Mouse (Mus musculus) forelimb bud, embryonic 11.5 days (tissue): ENCODE results near the gene Ptbp1.

Experiments
- DNase-seq: peaks from one replicate; pipeline ENCODE4 v3.0.0-alpha.2; 2012; ENCODE audit warnings: low read depth, low spot score

The Ptbp1 gene

DNA sequence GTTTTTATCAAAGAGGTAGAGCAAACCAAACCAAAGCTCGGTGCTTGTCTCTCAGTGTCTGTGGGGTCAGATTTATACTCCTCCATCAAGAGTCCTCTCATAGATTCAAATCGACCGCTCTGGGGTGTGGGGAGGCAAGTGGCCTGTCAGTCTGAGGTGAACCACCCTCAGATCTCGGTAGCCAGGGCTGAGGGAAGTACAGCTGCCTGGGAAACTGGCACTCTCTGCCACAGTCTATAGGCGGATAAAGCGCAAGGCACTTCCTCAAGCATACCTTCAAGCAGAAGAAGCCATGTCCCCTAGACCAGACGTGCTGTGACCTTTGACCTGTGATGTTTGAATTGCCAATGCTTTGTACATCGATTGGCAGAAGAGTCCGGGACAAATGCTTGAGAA is 21.4 kb upstream of the Ptbp1 start:
- DNase-seq: no peak

GRCm38 (mm10) chr10:79834769-79835398 is 19.3 kb upstream of the Ptbp1 start:
- DNase-seq: peak; percentile 82

- DNase-seq: no peak
These were observed 17.3 kb upstream of the Ptbp1 start for GRCm38 (mm10) chr10:79836918-79837317.

GRCm38 (mm10) chr10:79838151-79838550 is 16.1 kb upstream of the Ptbp1 start:
- DNase-seq: no peak

GRCm38 (mm10) chr10:79840091-79840490 is 14.1 kb upstream of the Ptbp1 start:
- DNase-seq: no peak

DNA sequence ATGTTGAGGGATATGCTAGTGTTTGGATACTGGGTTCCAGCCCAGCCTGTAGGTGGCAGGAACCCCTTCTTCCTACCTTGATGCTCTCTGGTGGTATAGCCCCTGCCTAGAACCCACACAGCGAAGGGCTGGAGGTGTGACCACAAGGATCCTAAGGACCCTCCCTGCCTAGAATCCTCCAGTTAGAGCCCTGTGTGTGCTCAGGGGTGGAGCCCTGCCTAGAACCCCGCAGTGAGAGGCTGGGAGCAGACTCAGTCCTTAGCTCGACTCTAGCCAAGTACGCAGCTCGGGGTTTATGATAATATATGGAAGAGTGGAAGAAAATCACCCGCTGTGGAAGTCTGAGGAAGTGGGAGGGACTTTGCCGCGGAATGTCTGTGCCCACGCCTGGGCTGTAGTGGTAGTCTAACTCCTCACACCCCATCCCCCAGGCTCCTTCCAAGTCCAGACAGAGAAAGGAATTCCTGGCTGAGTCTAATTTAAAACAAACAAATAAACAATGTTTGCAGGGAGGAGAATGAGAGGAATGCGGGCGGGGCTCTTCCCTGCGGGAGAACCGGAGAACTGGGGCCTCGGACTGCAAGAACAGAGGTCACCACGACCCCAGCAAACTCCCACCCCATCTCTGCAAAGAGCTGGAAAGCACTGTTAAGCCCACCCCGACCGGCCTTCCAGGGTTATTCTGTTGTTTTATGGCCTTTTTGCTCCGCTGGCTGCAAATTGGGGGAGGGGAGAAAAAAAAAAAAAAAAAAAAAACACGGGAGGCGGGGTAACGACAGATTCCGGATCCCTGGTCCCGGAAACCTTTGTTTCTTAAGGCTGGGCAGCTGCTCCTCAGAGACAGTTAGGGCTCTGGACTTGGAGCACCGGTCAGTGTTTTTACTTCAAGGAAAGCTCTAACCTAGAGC is 13.3 kb upstream of the Ptbp1 start:
- DNase-seq: peak; percentile 80

GRCm38 (mm10) chr10:79842322-79842721 is 11.9 kb upstream of the Ptbp1 start:
- no peak for DNase-seq

DNA sequence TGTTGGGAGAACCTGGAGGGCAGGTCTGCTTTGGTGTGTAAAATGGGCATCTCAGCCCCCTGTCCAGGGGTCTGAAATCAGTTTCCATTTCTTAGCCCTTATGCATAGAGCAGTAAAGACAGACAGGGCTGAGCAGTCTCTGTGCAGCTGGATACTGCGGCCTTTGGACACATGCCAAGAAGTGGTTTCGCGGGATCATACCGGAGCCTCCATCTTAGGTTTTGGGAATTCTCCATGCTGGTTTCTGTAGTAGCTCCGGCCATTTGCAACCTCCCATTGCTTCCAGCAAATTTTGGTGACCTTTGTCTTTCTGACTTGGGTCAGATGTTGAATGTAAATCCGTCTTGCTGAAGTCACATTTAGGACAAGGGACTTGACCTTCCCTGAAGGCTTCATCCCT is 10.8 kb upstream of the Ptbp1 start:
- DNase-seq: no peak

DNA sequence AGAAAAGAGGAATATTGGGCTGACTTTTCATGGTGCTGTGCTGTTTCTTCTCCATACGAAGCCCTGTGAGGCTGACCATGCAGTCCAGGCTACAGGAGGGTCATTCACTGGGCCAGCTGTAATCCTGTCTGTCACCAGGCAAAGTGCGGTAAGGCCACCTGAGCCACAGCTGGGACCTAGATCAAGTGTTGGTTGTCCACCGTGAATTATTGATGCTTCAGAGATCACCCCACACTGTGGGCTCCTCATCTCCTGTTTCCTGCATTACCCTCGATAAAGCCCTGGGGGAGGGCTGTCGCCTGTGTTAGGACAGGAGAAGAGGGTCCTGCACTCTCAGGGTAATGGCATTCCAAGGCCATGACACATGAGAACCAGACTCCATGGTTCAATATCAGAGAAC is 7.7 kb upstream of the Ptbp1 start:
- no peak for DNase-seq

DNA sequence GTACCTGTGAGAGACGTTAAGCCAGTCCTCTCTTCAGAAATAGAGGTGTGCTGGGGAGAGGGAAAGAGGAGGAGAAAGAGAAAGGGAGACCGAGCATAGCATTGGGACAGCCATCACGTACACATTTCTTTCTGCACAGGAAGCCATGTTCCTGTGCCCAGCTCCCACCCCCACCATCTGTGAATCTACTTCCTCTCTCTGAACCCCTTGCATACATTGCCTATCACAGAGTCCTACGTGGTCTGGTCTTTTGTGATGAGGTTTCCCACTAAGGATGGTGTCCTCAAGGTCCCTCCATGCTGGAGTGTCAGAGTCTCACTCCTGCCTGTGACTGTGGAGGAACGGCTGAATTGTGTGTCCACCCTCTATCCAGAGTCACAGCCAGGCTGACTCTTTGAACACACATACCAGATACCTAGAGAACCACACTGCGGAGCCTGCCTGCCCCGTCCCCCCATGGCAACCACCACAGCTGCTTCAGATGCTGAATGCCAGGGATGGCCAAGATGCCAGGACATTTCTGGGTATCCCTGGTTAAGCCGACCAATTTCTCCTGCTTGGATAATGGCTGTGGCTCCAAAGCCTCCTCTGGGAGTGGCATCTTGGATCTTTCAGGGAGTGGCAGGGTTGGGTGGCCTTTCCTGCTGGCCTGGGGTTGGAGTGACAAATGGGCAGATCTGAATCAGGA is 4.1 kb upstream of the Ptbp1 start:
- DNase-seq: no peak

GRCm38 (mm10) chr10:79851653-79852052 is 2.6 kb upstream of the Ptbp1 start:
- DNase-seq: no peak

DNA sequence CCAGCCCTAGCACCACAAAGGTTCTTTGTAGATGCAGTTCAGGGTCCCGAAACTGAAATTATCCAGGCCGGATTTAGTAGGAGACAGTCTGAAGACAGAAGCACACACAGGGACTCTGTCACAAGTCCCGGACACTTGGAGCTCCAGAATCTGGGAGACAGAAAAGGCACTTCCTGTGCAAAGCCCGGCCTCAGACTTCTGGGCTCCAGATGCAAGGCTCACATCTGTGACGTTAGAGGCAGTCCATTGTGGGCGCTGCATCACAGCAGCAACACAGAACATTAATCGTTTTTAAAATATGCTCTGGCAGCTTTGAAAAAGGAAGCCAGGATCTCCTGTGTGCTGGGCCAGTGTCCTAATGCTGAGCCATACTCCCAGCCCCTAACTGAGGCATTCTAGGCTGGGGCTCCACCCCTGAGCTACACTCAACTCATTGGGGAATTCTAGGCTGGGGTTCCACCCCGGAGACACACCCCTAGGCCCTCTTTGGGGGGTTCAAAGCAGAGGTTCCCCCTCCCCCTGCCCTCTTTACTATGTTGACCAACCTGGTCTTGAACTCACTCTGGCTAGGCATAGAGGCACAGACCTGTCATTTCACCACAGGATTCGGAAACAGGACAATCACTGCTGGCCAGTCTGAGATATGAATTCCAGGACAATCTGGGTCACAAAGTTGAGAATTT is 2.0 kb upstream of the Ptbp1 start:
- DNase-seq: no peak

GRCm38 (mm10) chr10:79852827-79853226 is 1.4 kb upstream of the Ptbp1 start:
- no peak for DNase-seq

GRCm38 (mm10) chr10:79853392-79853791 is 835 bp upstream of the Ptbp1 start:
- peak; percentile 63 for DNase-seq

DNA sequence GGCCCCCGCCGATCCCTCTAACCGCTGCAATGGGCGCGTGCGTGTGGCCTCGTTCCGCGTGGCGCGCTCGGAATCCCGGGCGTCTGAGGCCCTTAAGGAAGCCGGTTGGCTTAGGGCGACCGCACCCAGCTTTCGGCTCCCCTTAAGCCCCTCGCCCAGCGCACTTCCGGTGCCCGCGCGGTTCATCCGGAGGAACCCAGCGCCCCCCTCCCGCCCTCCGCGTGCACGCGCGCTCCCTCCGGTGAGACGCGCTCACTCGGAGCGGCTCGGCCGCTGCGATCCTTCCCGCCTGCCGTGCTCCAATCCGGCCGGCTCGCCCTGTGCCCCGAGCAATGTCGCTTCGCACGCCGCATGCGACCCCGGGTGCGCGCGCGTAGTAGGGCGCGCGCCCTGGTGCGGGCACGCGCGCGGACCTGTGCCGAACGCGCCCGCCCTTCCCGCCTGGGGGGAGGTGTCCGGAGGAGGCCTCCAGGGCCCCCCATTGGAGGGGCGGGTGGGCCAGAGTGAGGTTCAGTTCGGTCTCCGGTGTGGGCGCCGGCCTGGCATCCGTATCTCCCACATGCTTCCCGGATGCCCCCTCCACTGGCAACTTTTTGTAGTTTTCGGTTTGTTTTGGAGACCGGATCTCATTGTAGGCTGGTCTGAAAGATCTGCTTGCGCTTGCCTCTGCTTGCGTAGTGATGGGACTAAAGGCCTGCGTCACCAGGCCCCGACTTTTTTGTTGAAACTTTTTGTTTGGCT is 744 bp downstream of the Ptbp1 start:
- peak; percentile 72 for DNase-seq

DNA sequence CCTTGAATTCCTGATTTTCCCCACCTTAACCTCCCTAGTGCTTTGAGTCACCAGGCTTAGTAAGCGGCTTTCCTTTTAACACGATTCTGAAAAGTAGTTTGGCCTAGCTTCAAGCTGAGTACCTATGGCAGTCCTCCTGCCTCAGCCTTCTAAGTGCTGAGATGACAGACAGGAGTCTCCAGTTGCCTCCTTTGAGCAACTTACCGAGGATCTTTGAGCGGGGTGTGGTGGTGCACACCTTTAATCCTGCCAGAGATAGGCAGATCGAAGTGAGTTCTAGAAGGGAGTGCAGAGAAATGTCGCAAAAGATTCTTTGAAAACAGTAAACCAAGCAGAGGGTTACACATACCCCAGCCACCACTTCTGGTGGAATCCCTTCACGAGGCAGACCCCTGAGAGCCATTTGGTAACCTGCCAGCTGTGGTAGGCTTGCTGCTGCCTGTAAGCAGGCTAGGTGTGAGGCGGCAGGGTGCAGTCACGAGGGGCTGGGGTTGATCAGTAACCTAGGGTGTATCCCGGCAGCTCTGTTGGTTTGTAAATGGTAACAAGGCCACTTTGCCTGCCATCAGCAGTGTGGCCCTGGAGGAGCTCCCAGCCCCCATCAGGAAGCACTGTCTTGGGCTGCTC is 1.4 kb downstream of the Ptbp1 start:
- DNase-seq: no peak

DNA sequence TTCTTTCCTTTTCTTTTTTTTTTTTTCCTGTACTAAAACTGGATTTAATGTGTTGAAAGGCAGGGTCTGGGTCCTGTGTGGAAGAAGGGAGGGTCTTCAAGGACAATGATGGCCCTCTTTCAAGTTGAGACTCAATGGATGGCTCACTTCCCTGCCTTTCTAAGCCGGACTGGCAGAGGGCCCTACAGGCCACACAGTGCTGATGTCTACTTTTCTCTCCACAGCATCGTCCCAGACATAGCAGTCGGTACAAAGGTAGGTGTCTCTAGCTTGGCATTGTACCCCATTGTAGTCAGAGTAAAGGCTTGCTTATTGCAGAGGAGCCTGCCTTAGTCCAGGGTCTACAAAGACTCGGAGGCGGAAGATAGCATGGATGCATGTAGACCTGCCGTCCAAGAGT is 2.1 kb downstream of the Ptbp1 start:
- no peak for DNase-seq

DNA sequence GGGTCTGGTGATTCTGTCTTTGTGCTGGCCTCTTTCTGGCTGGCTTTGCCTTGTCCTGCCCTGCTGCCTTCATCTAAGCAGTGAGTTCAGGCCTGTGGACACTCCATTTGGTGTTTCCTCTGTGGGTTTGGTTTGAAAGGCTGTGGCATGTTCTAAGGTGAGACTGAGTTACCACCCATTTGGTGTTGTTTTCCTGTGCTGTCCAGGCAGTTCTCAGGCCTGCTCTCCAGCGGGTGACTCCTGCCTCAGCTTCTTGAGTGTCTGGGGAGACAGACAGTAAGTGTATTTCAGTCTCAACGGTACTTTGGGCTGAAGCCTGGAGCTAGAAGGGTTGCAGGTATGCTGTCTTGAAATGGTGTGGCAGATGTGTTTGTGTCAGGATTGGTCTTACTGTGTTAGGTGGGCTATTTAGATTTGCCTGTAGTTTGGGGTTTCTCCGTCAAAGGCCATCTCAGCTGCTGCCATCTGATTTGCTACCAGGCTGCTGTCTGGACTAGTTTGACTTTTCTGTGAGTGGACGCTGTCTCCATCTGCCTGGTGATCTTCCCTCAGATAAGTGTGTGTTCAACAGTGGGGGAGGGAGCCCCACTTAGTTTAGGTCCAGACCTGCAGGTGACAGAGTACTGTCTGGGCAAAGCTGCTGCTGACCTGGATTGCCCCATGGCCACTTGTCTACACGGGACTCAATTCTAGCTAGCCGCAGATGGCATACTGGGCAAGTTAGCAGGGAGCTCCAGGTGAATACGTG is 2.7 kb downstream of the Ptbp1 start:
- DNase-seq: no peak

- no peak for DNase-seq
These were observed 3.2 kb downstream of the Ptbp1 start for GRCm38 (mm10) chr10:79857452-79857811.

- no peak for DNase-seq
These were observed 3.7 kb downstream of the Ptbp1 start for GRCm38 (mm10) chr10:79857894-79858293.
